Mouse (Mus musculus) cerebellum, adult 11 months (tissue): ENCODE results near the gene Cxcr5.

Experiments
- DNase-seq: peaks from one replicate; pipeline ENCODE4 v3.0.0; 2022

Cxcr5 gene

DNA sequence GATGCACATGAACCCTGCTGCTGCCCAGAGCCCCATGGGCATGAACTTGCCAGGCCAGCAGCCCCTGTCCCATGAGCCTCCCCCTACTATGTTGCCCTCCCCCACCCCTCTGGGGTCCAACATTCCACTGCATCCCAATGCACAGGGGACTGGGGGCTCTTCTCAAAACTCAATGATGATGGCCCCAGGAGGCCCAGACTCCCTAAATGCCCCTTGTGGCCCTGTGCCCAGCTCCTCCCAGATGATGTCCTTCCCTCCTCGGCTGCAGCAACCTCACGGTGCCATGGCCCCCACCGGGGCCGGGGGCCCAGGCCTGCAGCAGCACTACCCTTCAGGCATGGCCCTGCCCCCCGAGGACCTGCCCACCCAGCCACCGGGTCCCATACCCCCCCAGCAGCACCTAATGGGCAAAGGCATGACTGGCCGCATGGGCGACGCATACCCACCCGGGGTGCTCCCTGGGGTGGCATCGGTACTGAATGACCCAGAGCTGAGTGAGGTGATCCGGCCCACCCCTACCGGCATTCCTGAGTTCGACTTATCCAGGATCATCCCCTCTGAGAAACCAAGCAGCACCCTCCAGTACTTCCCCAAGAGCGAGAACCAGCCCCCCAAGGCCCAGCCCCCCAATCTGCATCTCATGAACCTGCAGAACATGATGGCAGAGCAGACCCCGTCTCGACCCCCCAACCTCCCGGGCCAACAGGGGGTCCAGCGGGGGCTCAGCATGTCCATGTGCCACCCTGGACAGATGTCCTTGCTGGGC lies 52.8 kb downstream of the Cxcr5 start:
- DNase-seq = peak; percentile 36

DNA sequence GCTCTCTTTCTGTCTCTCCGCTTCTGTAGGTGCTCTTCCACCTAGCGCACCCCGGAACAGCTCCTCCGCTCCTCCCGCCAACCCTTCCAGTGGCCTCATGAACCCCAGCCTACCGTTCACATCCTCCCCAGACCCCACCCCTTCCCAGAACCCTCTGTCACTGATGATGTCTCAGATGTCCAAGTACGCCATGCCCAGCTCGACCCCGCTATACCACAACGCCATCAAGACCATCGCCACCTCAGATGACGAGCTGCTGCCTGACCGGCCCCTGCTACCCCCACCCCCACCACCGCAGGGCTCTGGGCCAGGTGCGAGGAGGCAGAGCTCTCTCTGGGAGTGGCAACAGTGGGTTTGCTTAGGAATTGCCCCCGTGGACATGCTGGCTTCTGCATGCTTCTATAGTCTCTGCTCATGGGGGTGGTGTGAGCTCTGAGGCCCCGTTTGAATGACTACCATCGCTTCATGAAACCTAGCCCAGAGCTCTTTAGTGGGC lies 53.5 kb downstream of the Cxcr5 start:
- DNase-seq = peak; percentile 25

DNA sequence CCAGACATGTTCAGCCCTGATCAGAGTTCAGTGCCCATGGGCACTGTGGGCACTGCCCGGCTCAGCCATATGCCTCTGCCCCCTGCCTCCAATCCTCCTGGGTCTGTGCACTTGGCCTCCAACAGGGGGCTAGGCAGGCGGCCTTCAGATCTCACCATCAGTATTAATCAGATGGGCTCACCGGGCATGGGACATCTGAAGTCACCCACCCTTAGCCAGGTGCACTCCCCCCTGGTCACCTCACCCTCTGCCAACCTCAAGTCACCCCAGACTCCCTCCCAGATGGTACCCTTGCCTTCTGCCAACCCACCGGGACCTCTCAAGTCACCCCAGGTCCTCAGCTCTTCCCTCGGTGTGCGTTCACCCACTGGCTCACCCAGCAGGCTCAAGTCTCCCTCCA lies 54.3 kb downstream of the Cxcr5 start:
- peak; percentile 16 for DNase-seq

DNA sequence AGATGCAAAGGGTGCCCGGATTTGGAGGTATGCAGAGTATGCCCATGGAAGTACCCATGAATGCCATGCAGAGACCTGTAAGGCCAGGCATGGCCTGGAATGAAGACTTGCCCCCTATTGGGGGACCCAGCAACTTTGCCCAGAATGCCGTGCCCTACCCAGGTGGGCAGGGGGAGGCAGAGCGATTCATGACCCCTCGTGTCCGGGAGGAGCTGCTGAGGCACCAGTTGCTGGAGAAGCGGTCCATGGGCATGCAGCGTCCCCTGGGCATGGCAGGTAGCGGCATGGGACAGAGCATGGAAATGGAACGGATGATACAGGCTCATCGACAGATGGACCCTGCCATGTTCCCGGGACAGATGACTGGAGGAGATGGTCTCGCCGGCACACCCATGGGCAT lies 55.1 kb downstream of the Cxcr5 start:
- DNase-seq = peak; percentile 19

DNA sequence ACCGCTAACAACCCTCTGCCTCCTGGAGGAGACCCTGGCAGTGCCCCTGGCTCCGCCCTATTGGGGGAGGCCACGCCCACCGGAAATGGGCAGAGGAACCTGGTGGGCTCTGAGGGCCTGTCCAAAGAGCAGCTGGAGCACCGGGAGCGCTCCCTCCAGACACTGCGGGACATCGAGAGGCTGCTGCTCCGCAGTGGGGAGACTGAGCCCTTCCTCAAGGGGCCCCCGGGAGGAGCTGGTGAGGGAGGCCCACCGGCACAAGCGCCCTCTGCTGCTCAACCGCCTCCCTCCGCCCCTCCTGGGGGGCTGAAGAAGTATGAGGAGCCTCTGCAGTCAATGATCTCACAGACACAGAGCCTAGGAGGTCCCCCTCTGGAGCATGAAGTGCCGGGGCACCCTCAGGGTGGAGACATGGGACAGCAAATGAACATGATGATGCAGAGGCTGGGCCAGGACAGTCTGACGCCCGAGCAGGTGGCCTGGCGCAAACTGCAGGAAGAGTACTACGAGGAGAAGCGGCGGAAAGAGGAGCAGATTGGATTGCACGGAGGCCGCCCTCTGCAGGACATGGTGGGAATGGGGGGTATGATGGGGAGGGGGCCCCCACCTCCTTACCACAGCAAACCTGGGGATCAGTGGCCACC lies 55.7 kb downstream of the Cxcr5 start:
- peak; percentile 39 for DNase-seq

DNA sequence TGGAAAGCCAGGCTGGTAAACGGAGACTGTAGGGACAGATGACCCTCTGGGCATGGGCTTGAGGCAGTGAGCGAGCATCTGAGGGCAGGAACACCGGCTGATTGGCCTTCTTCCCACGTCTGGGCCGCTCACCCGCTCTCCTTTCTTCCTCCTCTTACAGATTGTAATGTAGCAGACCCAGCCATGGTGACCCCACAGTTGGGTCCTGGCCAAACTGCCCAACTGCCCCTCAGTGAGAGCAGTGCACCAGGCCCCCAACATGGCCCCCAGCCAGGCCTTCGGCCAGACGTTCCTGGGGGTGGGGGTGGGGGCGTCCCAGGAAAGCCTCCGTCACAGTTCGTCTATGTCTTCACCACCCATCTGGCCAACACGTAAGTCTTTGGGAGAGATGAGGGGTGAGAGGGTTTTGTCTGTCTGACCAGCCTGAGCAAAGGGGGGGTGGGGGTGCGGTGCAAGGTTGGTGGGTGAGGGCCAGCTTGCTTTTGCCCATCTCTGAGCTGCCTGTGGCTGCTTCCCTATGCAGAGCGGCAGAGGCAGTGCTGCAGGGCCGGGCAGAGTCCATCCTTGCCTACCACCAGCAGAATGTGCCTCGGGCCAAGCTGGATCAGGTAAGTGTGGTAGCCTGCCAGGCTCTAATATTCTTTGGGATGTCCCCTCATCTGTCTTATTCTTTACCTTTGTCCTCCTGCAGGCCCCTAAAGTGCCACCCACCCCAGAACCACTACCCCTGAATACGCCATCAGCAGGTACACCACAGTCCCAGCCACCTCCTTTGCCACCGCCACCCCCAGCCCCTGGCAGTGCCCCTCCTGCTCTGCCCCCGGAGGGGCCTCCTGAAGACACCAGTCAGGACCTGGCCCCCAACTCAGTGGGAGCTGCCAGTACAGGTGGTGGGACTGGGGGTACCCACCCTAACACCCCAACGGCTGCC lies 56.5 kb downstream of the Cxcr5 start:
- peak; percentile 38 for DNase-seq

DNA sequence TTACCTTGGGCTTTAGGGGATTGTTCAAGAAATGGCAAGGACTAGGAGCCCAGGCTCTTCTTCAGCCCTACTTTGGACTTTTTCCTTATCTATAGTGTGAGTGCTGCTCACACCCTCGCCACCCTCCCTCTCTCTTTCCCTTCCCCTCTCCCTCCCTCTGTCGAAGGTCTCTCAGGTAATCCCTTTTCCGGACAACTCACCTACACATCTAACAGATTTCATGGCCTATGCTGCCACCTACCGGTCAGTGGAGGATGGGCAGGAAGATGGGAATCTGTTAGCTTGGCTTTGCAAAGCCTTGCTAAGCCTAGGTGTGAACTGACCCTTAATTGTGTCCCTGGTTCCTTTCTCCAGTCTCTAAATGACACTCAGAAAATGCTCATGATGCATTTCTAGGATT lies 59.7 kb downstream of the Cxcr5 start:
- DNase-seq = peak; percentile 87

DNA sequence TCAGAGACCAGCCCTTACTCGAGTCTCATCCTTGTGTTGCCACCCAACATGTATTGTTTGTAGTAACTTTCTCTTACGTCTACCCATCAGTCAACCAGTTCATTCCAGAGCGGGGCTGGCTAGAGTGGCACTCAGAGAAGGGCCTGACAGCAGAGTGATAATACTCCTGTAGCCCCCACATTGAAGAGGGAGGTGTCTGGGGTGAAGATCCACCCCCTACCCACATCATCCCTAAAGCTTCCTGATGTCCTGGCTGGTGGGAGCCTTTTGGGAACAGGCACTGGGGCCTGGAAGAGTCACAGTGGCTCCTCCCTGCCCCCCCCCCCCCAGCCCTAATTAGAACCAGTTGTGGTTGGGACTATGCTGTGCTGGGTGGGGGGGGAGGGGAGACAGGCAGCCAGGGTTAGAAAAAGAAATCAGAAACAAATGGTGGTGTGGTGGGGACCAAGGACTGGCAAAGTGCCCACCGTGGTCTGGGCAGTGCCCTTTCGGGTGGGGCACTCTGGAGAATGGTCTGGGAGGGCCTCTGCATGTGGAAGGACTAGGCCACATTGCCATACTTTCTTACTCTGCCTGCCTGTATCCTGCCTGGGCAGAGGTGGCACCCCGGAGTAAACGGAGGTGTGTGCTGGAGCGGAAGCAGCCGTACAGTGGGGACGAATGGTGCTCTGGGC lies 60.3 kb downstream of the Cxcr5 start:
- DNase-seq = no peak

DNA sequence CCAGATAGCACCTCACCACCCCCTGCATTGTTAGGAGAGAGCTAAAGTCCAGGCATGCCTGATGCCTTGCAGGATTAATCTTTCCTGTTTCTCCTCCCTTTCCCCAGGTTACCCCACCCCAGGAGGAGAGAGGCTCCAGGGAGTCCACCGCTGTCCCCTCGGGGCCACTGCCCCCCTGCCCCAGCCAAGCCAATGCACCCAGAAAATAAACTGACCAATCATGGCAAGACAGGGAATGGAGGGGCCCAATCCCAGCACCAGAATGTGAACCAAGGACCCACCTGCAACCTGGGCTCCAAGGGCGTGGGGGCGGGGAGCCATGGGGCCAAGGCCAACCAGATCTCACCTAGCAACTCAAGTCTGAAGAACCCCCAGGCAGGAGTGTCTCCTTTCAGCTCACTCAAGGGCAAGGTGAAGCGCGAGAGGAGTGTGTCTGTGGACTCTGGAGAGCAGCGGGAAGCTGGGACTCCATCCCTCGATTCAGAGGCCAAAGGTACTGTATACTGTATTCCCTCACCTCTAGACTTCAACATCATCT lies 61.0 kb downstream of the Cxcr5 start:
- peak; percentile 34 for DNase-seq

DNA sequence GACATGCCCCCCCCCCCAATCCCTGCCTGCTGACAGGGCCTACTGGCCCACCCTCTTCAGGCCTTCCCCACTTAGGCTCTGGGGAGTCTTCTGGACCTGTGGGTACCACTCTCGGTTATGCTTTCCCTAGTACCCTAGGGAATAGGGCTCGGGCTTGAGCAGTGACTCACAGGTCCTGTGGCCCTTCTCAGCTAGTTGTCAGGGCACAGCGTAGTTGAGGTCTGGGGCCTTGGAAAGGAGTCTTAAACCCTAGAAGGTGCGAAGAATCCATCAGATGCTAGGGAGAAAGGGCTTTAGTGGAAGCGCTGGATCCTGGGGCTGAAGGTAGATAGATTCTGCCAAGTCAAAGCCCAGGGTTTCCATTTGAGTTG lies 61.5 kb downstream of the Cxcr5 start:
- peak; percentile 28 for DNase-seq

DNA sequence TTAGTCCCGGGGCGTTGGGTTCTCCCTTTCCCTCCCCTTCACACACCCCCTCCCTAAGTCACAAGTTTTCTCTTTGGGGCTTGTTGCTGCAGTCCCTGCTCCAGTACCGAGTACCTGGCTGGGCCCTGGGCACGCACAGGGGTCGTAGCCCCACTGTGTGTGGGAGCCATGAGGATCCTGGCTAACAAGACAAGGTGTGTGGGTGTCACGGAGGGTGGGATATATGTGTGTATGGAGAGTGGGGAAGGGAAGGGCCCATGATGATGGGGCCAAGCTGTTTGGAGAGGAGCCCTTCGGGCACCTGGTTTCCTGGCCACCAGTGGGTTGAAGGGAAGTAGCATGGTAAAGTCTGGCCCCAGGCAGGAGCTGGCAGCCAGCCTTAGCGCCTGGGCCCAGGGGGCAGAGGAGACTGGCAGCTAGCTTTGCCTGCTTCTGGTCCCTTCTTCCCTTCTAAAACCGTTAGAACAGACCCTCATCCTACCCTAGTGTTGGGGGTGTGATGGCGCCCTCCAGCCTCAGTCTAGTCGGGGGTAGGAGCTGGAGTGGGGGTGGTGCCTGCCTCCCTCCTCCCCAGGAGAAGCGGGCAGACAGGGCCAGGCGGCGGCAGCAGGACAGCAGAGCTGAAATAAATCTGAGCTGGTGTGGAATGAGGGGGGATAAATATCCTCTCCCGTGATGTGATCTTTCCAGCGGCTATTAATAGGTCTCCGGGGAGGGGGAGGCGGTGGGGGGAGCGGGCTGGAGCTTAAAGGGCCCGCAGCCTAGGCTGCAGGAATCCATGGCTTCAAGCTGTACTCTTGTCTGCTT lies 62.1 kb downstream of the Cxcr5 start:
- DNase-seq = peak; percentile 67

DNA sequence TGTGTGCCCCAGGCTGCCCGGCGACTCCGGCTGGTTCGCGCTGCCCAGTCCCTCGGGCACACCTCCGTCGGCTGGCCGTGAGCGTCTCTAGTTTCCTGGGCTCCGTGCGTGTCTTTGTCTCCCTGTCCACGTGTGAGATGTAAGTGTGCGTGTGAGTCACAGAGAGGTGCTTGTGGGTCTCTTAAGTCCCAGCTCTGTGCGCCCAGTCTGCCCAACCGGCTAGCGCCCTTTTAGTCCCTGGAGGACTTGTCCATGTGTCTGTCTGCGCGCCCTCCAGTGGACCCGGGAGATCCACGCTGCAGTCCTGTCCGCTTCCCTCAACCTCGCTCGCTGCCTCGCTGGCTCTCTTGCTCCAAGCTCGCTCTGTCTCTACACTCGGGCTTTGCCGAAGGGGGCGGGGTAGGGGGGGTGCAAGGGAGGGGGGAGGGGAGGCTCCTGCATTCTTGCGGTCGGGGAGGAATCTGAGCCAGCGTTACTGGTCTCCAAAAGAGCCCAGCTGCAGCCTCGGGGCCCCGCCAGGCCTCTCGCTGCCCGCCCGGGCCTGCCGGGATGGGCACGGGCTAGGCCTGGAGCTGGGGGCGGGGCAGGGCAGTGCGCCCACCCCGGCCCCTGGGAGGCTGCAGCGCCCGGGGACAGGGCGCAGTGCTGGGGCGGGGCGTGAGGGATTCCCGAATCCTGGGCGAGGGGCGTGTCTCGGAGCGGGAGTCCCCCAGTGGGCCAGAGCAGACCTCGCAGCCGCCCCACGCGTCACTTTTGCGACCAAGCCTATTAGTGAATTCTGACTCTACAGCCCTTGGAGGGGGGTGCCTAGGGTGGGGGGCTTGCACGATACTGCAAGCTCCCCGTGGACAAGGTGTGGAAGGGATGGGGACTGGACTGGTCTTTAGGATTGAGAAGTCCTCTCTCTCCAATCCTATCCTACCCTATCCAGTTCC lies 63.0 kb downstream of the Cxcr5 start:
- DNase-seq = peak; percentile 54

DNA sequence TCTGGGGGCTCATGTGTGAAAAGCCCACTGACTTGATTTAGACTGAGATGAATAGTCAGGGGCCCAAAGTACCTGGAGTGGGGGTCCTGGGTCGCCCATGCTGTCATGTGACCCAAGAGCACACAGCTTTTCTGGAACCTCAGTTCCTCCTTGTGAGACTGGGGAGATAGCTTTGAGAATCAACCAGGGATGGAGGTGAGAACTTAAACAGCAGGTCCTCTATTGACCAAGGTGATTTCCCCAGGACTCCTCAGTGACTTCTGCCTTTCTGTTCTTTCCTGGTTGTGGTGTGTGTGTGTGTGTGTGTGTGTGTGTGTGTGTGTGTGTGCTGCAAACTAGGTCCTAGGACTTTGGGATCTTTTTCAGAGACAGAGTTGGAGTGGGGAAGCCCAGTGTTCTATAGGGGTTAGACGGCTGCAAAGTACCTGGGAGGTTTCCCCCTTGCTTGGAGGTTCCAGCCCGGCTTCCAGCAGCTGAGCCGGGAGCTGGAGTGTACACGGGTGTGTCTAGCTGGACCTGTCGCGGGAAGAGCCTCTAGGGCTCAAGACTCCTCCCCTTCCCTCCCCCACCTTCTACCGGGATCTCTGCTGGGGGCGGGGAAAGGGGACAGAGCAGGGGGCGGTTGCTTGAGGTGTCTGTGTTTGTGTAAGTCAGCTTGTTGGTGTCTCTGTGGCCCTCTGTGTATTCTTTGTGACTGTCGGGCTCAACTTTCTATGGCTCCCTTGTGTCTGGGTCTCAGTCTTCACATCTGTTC lies 63.9 kb downstream of the Cxcr5 start:
- DNase-seq = peak; percentile 38

DNA sequence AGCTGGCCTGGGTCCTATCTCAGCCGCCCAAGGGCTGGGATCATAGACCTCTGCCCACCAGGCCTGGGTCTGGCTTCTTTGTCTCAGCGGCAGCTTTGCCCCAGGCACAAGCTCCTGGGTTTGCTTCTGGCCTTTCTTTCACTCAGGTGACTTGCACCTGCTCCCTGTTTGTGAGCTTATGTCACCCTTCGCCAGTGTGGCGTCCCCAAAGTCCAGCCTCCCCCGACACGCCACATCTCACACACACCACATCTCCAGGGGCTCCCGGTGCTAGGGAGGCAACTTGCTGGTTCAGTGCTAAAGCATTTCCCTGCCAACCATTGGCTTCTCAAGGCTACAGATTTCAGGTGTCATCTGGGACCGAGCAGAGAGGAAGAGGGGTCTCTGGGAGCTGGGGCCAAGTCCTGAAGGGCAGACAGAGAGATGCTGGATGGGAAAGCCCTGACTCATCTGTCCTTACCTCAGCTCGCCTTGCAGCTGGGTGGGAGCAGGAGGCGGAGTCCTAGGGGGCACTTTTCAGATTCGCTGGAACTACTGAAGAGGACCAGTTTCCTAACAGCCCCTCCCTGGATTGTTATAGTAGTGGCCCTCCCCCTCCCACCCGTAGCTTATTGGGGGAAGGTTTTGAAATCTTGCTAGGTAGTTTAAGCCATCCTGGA lies 64.7 kb downstream of the Cxcr5 start:
- DNase-seq = peak; percentile 16

DNA sequence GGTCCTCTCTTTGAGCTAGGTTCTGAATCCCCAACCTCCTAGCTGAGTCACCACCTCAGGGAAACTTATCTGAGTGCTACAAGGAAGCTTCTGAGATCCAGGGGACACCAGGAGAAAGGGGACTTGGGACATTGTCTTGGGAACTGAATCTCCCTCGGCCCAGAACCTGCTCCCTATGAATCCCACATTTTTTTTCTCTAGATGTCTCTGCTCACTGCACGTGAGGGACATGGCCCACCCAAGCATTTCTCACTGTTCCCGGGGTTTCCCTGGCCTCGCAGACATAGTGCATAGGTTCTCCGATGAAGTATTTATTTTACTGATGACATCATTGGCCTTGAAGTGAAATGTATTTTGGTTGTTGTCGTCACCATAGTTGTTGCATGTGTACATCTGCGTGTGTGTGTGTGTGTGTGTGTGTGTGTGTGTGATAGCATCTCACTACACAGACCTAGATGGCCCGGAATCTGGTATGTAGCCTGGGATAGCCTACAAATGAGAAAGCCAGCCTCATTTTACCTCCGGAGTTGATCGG lies 65.8 kb downstream of the Cxcr5 start:
- no peak for DNase-seq

DNA sequence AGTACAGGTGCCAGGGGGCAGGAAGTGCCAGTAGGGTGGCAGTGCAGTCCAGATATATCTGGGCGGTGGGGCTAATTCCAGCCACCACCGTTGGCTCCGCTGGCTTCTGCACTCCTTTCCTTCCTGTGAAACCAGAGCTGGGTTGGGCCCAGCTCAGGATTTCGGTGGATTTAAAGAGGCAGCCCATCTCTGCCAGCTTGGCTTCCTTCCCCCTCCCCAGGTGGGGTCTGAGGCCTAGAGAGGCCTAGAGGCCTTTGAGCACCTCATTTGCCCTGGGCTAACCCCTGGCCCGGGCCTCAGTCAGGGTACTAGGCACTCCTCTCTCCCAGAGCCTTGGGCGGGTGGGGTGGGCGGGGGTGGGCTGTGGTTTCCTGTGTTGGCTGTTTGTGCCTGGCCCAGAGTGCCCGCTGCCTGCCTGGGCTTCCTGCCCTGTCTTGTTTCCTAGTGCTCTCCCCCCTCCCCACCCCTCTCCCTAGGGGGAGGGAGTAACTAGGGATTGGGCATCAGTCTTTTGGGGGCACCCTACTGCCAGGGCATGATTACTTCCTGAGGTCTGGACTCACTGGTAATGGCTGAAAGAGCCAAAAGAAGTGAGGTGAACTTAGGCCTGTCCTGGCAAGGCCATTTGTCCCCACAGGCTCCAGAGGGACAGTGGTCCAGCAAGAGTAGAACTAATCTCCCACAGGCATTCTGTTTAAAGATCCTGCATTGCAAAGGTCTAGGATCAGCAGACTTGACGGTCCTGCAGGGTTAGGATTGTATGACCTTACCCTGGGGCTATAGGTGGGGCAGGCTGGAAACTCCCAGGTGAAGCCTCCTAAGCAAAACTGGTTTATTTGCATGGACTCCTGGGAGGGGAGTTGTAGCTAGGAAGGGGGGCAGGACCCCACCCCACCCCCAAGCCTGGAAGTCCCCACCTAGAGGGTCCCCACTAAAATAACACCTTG lies 66.5 kb downstream of the Cxcr5 start:
- DNase-seq = peak; percentile 43

DNA sequence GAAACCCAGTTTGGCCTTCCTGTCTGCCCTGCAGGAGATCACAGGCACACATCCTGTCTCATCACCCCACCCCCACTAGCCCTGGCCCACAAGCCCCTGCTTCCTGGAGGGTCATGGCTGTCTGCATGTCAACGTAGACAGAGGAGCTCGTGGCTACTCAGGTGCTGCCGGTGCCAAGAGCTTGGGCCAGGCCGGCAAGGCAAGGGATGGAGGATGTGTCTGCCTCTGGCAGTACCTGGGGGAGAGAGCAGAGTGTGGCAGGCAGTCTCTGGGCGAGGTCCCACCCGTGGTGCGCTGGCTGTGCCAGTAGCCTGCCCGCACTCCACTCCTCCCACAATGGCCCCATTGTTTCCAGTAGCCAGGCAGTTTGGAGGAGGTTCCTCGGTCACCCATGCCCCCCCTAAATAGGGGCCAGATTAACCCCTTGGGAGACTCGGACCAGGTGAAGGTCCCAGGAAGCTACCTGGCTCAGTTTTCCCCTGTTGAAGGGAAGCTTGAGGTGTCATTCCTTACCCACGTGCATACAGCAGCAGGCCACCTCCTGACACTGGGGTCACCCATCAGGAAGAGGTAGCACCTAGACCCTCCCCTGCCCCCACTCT lies 67.3 kb downstream of the Cxcr5 start:
- peak; percentile 45 for DNase-seq
